Mouse (Mus musculus): Measurements from ENCODE around the gene Slc35f1.

DNA sequence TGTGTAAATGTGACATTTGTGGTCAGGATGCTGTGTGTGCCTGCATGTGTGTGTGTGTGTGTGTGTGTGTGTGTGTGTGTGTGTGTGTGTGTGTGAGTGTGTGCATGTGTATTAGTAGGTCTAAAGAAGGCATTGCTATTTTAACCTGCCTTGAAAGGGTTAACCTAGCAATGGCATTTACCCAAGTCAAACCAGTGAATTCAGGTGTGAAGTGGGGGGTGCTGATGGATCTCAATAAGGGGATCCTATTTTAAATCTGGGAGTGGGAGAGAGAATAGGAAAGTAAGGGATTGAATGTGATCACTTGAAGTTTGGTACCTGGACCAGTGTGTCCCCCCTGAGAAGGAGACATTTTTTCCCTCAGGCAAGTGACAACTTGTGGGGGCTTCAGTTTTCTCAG, 13.4 kb downstream of the Slc35f1 start:
- TF ChIP-seq CTCF (IDR thresholded peaks at IDR 0.05) (no peak), EP300 (IDR thresholded peaks at IDR 0.05) (no peak)
